Mouse (Mus musculus) c-Kit-positive CD71-positive TER-119-negative erythroid progenitor cells, embryonic 14.5 days (primary cell): ENCODE measurements around the gene Gm10553.
"Not testable (repeated sequence)": the region's sequence is repeated elsewhere in the genome, so short reads cannot be mapped to it uniquely, and the experiment has no call there.

ENCODE experiments used
- DNase-seq: peaks from one replicate; pipeline ENCODE4 v3.0.0-alpha.2; 2013; ENCODE audit warnings: low read depth

The Gm10553 gene

GRCm38 (mm10) chr1:85099864-85100263, at the start of gene Gm10553:
TSS of gene Gm10553 (plus strand) at chr1:85100164.
- not testable (repeated sequence) for DNase-seq

- not testable (repeated sequence) for DNase-seq
These were observed 28.3 kb upstream of the Gm10553 start for GRCm38 (mm10) chr1:85071690-85072089.

GRCm38 (mm10) chr1:85073099-85073498, 26.9 kb upstream of the Gm10553 start:
- not testable (repeated sequence) for DNase-seq

- not testable (repeated sequence) for DNase-seq
These were observed 15.2 kb upstream of the Gm10553 start for GRCm38 (mm10) chr1:85084803-85085202.

GRCm38 (mm10) chr1:85086211-85086610, 13.8 kb upstream of the Gm10553 start:
- not testable (repeated sequence) for DNase-seq

- DNase-seq = not testable (repeated sequence)
These were observed 7.8 kb upstream of the Gm10553 start for GRCm38 (mm10) chr1:85092169-85092568.

GRCm38 (mm10) chr1:85093011-85093572, 6.9 kb upstream of the Gm10553 start:
- DNase-seq = not testable (repeated sequence)

GRCm38 (mm10) chr1:85099081-85099480, 883 bp upstream of the Gm10553 start:
- DNase-seq = not testable (repeated sequence)

- not testable (repeated sequence) for DNase-seq
These were observed 1.8 kb downstream of the Gm10553 start for GRCm38 (mm10) chr1:85101754-85102153.

- not testable (repeated sequence) for DNase-seq
These were observed 5.4 kb downstream of the Gm10553 start for GRCm38 (mm10) chr1:85105336-85105735.

GRCm38 (mm10) chr1:85106013-85106412, 6.0 kb downstream of the Gm10553 start:
- DNase-seq = not testable (repeated sequence)

GRCm38 (mm10) chr1:85109753-85110152, 9.8 kb downstream of the Gm10553 start, which contains the start of gene A530032D15Rik:
TSS of gene A530032D15Rik (minus strand) at chr1:85109853.
- DNase-seq = not testable (repeated sequence)

- DNase-seq = not testable (repeated sequence)
These were observed 10.9 kb downstream of the Gm10553 start for GRCm38 (mm10) chr1:85110876-85111275.

GRCm38 (mm10) chr1:85111572-85111971, 11.6 kb downstream of the Gm10553 start:
- not testable (repeated sequence) for DNase-seq

- not testable (repeated sequence) for DNase-seq
These were observed 12.3 kb downstream of the Gm10553 start for GRCm38 (mm10) chr1:85112266-85112665.

GRCm38 (mm10) chr1:85112889-85113288, 12.9 kb downstream of the Gm10553 start:
- not testable (repeated sequence) for DNase-seq

GRCm38 (mm10) chr1:85114078-85114477, 14.1 kb downstream of the Gm10553 start:
- not testable (repeated sequence) for DNase-seq

- not testable (repeated sequence) for DNase-seq
These were observed 14.9 kb downstream of the Gm10553 start for GRCm38 (mm10) chr1:85114666-85115402.

- DNase-seq = not testable (repeated sequence)
These were observed 17.6 kb downstream of the Gm10553 start for GRCm38 (mm10) chr1:85117537-85117936.

- not testable (repeated sequence) for DNase-seq
These were observed 18.4 kb downstream of the Gm10553 start for GRCm38 (mm10) chr1:85118341-85118740.

GRCm38 (mm10) chr1:85121841-85122240, 21.9 kb downstream of the Gm10553 start:
- not testable (repeated sequence) for DNase-seq

GRCm38 (mm10) chr1:85133671-85134070, 33.7 kb downstream of the Gm10553 start:
- not testable (repeated sequence) for DNase-seq
